Mouse (Mus musculus): Measurements from ENCODE around the gene Slfn9. TPM values are rescaled to one million over a fixed set of nuclear protein-coding genes. Genes with fewer than 3 reads are reported as not detected.
"Not testable (repeated sequence)": the region's sequence is repeated elsewhere in the genome, so short reads cannot be mapped to it uniquely, and the experiment has no call there.

Gene Slfn9
- total RNA-seq, 2 experiments from 2014 or later, result 0.13 to 0.28 TPM

DNA sequence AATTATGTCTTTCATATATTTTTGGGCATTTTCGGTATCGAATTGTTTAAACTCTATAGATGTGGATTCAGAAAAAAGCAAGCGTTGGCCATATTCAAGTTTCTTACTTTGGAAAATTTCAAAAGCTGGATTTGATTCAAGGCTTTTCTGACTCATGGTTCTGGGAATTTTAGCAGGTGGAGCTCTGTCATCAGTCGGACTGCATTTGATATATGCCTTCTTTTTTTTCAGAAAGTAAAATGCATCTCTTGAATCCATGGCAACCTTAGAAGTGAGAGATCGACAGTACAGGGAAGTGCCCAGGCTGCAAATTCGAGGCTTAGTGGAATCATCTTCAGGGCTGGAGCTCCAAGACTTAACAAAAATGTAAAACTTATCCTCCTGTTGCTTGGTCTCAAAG, 4.0 kb downstream of the Slfn9 start:
- no peak for DNase-seq
- intact Hi-C loops (cut with DNase I), result no loop called here
- no peak for TF ChIP-seq CTCF (IDR thresholded peaks at IDR 0.05)
- Histone ChIP-seq H3K4me3 (no peak overlapping the region), H3K27ac (no peak overlapping the region)

DNA sequence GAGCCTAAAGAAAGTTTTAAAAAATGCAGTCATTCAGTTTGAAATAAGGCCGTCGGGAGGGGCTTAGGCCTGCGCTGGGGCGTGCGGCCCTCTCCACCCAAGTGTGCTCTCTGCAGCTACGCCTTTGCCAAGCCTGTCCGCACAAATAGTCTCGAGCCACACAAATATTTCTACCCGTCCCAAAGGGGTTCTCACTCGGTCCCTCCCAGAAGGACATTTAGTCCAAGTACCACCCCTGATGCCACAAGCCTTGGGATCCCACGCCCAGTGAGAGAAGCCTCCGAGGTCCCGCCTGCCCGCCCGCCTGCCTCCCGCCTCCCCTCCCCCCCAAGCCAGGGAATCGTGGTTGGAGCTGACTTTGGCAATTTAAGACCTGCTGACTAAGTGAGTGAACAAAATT, 8.4 kb downstream of the Slfn9 start:
- no peak overlapping the region for H3K4me3 ChIP-seq
- no peak for TF ChIP-seq CTCF (IDR thresholded peaks at IDR 0.05)
- peak; percentile 55 for DNase-seq
- H3K27ac ChIP-seq, result no peak overlapping the region
- intact Hi-C loops (cut with DNase I), result no loop called here

- H3K4me3 ChIP-seq; intact Hi-C loops (cut with DNase I); H3K27ac ChIP-seq; DNase-seq: not testable (repeated sequence)
Measured at GRCm38 (mm10) chr11:82982409-82982808, 9.2 kb downstream of the Slfn9 start.

GRCm38 (mm10) chr11:82973916-82974315, 17.7 kb downstream of the Slfn9 start:
- intact Hi-C loops (cut with DNase I), result no loop called here
- no peak overlapping the region for H3K27ac ChIP-seq
- DNase-seq, result no peak
- no peak overlapping the region for H3K4me3 ChIP-seq
- TF ChIP-seq CTCF (IDR thresholded peaks at IDR 0.05), result no peak

- intact Hi-C loops (cut with DNase I), result no loop called here
- no peak for TF ChIP-seq CTCF (IDR thresholded peaks at IDR 0.05)
- peak overlapping the region; percentile 40; the same call in 1 of the 2 replicates for H3K27ac ChIP-seq
- DNase-seq, result no peak
- H3K4me3 ChIP-seq, result peak overlapping the region; percentile 56
Measured at GRCm38 (mm10) chr11:82971590-82971974, 20.0 kb downstream of the Slfn9 start.

DNA sequence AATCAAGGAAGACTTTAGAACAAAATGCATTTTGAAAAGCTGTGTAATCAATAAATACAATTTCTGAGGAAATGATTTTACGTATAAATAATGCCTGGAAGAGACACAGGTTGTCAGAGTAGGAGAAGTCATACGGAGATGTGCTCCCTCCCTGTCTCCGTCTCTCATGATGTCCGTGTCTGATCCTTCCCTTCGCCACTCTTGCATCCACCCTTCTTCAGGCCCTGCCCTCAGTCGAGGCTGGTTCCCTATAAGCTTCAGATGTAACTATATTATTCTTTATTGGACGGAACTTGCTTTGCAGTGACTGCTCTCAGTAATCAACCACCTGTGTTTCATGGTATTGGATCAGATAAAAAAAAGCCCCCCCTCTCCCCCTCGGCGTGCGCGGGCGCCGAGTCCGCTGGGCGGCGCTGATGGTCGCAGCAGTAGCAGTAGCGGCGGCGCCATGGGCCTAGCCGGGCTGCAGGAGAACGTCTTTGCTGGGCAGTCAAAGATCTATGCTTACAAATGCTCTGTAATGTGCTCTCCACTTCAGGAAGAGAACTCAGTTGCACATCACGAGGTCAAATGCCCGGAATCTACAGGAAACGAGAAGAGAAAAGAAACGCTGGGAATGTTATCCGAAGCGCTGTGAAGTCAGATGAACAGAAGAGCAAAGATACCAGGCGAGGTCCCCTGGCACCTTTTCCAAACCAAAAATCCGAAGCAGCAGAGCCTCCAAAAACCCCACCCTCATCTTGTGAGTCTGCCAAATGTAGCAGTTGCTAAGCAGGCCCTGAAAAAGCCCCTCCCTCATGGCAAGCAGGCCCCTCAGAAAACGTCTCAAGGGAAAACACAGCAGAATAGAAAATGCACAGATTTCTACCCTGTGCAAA, 20.7 kb downstream of the Slfn9 start:
- Histone ChIP-seq H3K27ac (peak overlapping the region; percentile 40), H3K4me3 (peak overlapping the region; percentile 56)
- DNase-seq, result peak; percentile 58
- peak; percentile 69 for TF ChIP-seq CTCF (IDR thresholded peaks at IDR 0.05)
- intact Hi-C loops (cut with DNase I), result no loop called here

- Histone ChIP-seq H3K27ac (no peak overlapping the region), H3K4me3 (0 out of 2 replicates have a peak overlapping the region, but pooled peaks have one; percentile 24)
- no peak for DNase-seq
- no peak for TF ChIP-seq CTCF (IDR thresholded peaks at IDR 0.05)
- intact Hi-C loops (cut with DNase I), result no loop called here
Measured at GRCm38 (mm10) chr11:82962215-82962614, 29.4 kb downstream of the Slfn9 start.

DNA sequence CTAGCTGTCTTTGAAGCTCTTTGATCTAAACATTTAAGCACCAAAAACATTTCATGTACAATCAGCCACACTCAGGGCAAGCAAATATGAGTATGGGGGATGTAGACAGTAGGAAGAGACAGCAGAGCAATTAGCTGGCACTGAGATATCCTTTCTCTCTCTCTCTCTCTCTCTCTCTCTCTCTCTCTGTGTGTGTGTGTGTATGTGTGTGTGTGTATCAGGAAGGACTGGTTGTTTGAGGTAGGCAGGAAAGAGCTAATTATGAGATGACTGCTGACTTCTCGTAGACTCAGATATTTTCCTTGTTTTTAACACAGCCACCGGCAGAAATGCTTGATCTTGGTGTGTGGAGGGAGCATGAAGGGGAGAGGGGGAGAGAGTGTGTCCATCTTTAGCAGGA, 29.9 kb downstream of the Slfn9 start:
- TF ChIP-seq CTCF (IDR thresholded peaks at IDR 0.05), result no peak
- Histone ChIP-seq H3K27ac (no peak overlapping the region), H3K4me3 (0 out of 2 replicates have a peak overlapping the region, but pooled peaks have one; percentile 24)
- intact Hi-C loops (cut with DNase I), result no loop called here
- no peak for DNase-seq

DNA sequence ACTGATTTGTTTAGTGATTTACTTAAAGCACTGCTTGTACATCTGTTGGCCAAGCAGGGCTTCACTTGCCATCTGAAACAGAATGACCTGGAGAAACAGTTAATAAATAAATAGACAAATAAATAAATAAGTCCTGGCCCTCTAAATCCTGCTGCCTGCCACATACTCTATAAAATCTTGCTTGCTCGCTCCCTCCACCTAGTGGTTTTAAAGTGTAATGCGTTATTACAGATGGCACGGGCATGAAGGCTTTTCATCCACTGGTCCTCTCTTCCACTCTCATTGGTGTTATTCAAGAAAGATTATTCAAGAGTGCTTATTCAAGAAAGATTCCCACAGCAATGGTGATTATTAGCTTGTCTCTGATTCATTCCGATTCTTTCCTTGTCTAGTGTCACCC, 32.0 kb downstream of the Slfn9 start:
- DNase-seq, result no peak
- no peak overlapping the region for H3K27ac ChIP-seq
- peak overlapping the region; percentile 6; the same call in 1 of the 2 replicates for H3K4me3 ChIP-seq
- intact Hi-C loops (cut with DNase I), result loop anchor here (1.0 kb wide), 1 partner anchor 44 kb away; no protein-coding TSS in a partner anchor
- peak; percentile 88 for TF ChIP-seq CTCF (IDR thresholded peaks at IDR 0.05)

- no peak for DNase-seq
- no peak for TF ChIP-seq CTCF (IDR thresholded peaks at IDR 0.05)
- H3K4me3 ChIP-seq, result peak overlapping the region; percentile 82
- no peak overlapping the region for H3K27ac ChIP-seq
- intact Hi-C loops (cut with DNase I), result no loop called here
Measured at GRCm38 (mm10) chr11:82956925-82957324, 34.7 kb downstream of the Slfn9 start.

DNA sequence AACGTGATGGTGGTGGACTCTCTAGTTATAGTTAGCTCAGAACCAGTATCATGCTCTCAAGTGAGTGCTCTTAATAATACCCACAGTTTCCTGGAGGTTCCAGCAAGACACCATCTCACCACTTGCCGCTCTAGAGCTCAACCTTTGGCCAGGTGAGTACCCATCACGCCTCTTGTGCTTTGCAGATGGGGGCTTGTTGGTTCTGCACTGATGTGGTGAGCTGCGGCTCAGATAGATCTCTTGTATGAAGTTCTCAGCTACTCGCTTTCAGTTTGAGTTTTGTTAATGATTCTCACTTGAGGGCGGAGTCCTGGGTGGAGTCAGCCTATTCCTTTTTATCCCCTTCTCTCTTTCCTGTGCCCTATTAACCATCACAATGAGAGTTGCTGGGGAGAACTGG, 37.0 kb downstream of the Slfn9 start:
- no peak for DNase-seq
- no peak for TF ChIP-seq CTCF (IDR thresholded peaks at IDR 0.05)
- H3K4me3 ChIP-seq, result peak overlapping the region; percentile 82
- intact Hi-C loops (cut with DNase I), result no loop called here
- no peak overlapping the region for H3K27ac ChIP-seq

DNA sequence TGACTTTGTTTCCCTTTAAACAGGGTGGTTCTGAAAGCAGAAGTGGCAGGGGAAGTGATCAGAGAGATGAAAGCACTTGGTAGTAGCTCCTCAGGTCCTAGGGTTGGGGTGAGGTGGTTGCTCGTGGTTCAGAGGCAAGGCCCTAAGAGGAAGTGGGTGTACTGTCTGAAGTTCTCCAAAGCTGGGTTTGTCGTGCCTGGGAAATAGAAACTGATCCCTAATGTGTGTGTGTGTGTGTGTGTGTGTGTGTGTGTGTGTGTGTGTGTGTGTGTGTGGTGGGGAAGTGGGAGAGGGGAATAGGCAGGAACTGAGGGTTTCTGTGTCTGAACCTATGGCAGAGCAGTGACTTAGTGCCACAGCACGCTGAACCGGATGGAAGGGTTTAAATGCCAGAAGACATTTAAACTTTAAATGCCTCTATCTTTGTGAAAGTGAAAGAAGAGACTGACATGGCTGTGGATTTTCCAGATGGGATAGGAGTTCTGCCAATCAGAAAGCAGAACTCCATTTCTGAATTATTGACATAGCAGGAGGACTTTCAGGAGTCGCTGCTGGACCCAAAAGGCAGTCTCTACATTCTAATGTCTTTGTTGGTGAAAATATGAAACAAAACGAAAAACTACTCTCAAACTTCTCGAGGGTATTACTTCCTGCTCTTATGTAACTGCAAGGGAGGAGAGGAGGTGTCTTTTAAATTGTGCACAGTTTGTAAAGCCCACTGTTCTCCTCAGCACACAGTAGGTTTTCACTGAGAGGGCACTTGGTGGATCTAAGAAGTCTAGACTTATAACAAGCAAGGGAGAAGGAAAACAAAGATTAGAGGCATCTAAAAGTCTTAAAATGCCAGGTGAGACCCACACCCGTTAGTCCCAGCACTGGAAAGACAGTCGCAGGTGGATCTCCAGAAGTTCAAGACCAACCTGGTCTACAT, 38.8 kb downstream of the Slfn9 start:
- Histone ChIP-seq H3K27ac (peak overlapping the region; percentile 93), H3K4me3 (peak overlapping the region; percentile 82)
- no peak for DNase-seq
- no peak for TF ChIP-seq CTCF (IDR thresholded peaks at IDR 0.05)
- intact Hi-C loops (cut with DNase I), result no loop called here

Measured in gastrocnemius, adult 2 months (tissue).